Comparison of ENCODE assay signal across 14 mouse cellular contexts in the genomic region with DNA sequence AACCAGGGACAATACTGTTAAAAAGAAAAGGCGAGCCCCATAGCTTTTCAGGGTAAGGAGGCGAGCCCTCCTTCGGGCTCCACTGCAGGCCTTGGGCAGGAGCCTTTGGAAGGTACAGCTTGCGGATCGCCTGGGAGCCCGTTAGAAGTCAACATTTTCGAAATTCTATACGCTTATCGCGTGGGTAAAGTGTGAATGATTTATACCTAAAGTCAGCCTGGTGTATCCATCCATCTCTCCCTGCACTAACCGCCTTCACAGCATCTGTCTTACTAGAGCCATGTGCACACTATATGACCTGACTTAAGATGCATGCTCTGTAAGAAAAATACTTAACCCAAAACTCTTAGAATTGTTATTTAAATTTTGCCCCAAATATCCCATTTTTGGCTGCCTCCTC. TPM values are rescaled to one million over a fixed set of nuclear protein-coding genes. Genes with fewer than 3 reads are reported as not detected.
DNase-seq lines count a peak whose midpoint lies in the region; ATAC-seq and TF ChIP-seq lines count a peak whose summit lies in the region.
"Had no signal": no experiment of that assay in that cellular context is flagged by ENCODE, and none has a peak within 500 bp of the region (broad histone marks: within the 10 kb centered on the region; RNA-seq: fewer than 3 reads in every experiment).

No protein-coding gene starts in this region.

- peaks cover 12% of the 10 kb centered on the region for H3K4me1 ChIP-seq in embryonic facial prominence, embryonic 13.5 days
- H3K4me1 ChIP-seq in embryonic facial prominence, embryonic 10.5 days = peaks cover 22% of the 10 kb centered on the region
- peaks cover 43% of the 10 kb centered on the region for H3K4me1 ChIP-seq in kidney, embryonic 15.5 days
- peaks cover 31% of the 10 kb centered on the region for H3K4me1 ChIP-seq in neural tube, embryonic 15.5 days
- H3K4me1 ChIP-seq in stomach, postnatal 0 days (replicated peaks; ENCODE audit: control insufficient read depth, insufficient read depth) = peaks cover 13% of the 10 kb centered on the region; the same call in 1 of the 2 replicates
- H3K4me1 ChIP-seq in liver, embryonic 11.5 days (replicated peaks; ENCODE audit: control insufficient read depth, insufficient read depth, low read length) = no peaks in the 10 kb centered on the region
- H3K4me1 ChIP-seq: liver, embryonic 13.5 days had no signal

- TF ChIP-seq CTCF in stomach, postnatal 0 days (IDR thresholded peaks at IDR 0.05; ENCODE audit: low read depth) = no peak

- ATAC-seq in embryonic facial prominence, embryonic 13.5 days (ENCODE audit: insufficient number of reproducible peaks, insufficient read depth, low FRiP score, low TSS enrichment, low read depth) = no peak
- no peak for ATAC-seq in kidney, embryonic 15.5 days (replicated peaks; ENCODE audit: low FRiP score)
- no peak for ATAC-seq in neural tube, embryonic 15.5 days (ENCODE audit: low FRiP score)
- no peak for ATAC-seq in stomach, postnatal 0 days (ENCODE audit: low FRiP score, low TSS enrichment)
- no peak for ATAC-seq in liver, embryonic 11.5 days (replicated peaks; ENCODE audit: low FRiP score)

- no peak overlapping the region; the same call in 1 of the 2 replicates for H3K27ac ChIP-seq in embryonic facial prominence, embryonic 13.5 days
- no peak overlapping the region for H3K27ac ChIP-seq in embryonic facial prominence, embryonic 10.5 days (replicated peaks)
- peak overlapping the region; percentile 60 for H3K27ac ChIP-seq in kidney, embryonic 15.5 days
- peak overlapping the region; percentile 45 for H3K27ac ChIP-seq in neural tube, embryonic 15.5 days (replicated peaks)
- peak overlapping the region; percentile 80 for H3K27ac ChIP-seq in stomach, postnatal 0 days (replicated peaks)
- no peak overlapping the region for H3K27ac ChIP-seq in liver, embryonic 11.5 days (ENCODE audit: low read depth, low read length)
- H3K27ac ChIP-seq: liver, embryonic 13.5 days had no signal

- peak overlapping the region; percentile 14; the same call in 1 of the 2 replicates for H3K4me2 ChIP-seq in embryonic facial prominence, embryonic 13.5 days
- no peak overlapping the region for H3K4me2 ChIP-seq in kidney, embryonic 15.5 days
- H3K4me2 ChIP-seq in neural tube, embryonic 15.5 days = no peak overlapping the region
- no peak overlapping the region for H3K4me2 ChIP-seq in stomach, postnatal 0 days (replicated peaks; ENCODE audit: low read depth)
- no peak overlapping the region for H3K4me2 ChIP-seq in liver, embryonic 11.5 days
- H3K4me2 ChIP-seq: liver, embryonic 13.5 days; midbrain, embryonic 11.5 days had no signal

- no peak for TF ChIP-seq EP300 in stomach, postnatal 0 days (optimal IDR thresholded peaks at IDR 0.05)

- no peak overlapping the region for H3K4me3 ChIP-seq in embryonic facial prominence, embryonic 13.5 days
- no peak overlapping the region for H3K4me3 ChIP-seq in embryonic facial prominence, embryonic 10.5 days
- no peak overlapping the region for H3K4me3 ChIP-seq in kidney, embryonic 15.5 days (replicated peaks)
- no peak overlapping the region for H3K4me3 ChIP-seq in neural tube, embryonic 15.5 days (replicated peaks)
- no peak overlapping the region for H3K4me3 ChIP-seq in stomach, postnatal 0 days (ENCODE audit: low read depth, low read length)
- H3K4me3 ChIP-seq in liver, embryonic 11.5 days (ENCODE audit: low read depth, low read length) = no peak overlapping the region
- H3K4me3 ChIP-seq: liver, embryonic 13.5 days had no signal

- no peak for DNase-seq in embryonic facial prominence, embryonic 10.5 days (ENCODE audit: low spot score)
- DNase-seq in kidney, postnatal 4 days = no peak
- no peak for DNase-seq in neural tube, embryonic 10.5 days (ENCODE audit: extremely low spot score, low spot score)
- DNase-seq in stomach, postnatal 0 days (ENCODE audit: low spot score) = no peak
- no peak for DNase-seq in liver, embryonic 11.5 days (ENCODE audit: low spot score)
- DNase-seq: adrenal gland, postnatal 14 days; cerebellum, postnatal 10 days; kidney, adult 11 months; liver, embryonic 13.5 days; lung, postnatal 36 days had no signal

- H3K36me3 ChIP-seq in embryonic facial prominence, embryonic 13.5 days = no peaks in the 10 kb centered on the region
- no peaks in the 10 kb centered on the region for H3K36me3 ChIP-seq in embryonic facial prominence, embryonic 10.5 days (replicated peaks)
- no peaks in the 10 kb centered on the region for H3K36me3 ChIP-seq in kidney, embryonic 15.5 days
- H3K36me3 ChIP-seq in neural tube, embryonic 15.5 days = no peaks in the 10 kb centered on the region
- H3K36me3 ChIP-seq in stomach, postnatal 0 days (ENCODE audit: control insufficient read depth, insufficient read depth, low read length) = no peaks in the 10 kb centered on the region
- H3K36me3 ChIP-seq in liver, embryonic 11.5 days (ENCODE audit: control insufficient read depth, insufficient read depth, low read length) = no peaks in the 10 kb centered on the region
- H3K36me3 ChIP-seq: liver, embryonic 13.5 days had no signal

- no peaks in the 10 kb centered on the region for H3K9me3 ChIP-seq in embryonic facial prominence, embryonic 13.5 days
- peaks cover 4% of the 10 kb centered on the region; the same call in 1 of the 2 replicates for H3K9me3 ChIP-seq in embryonic facial prominence, embryonic 10.5 days
- no peaks in the 10 kb centered on the region for H3K9me3 ChIP-seq in kidney, embryonic 15.5 days (replicated peaks)
- no peaks in the 10 kb centered on the region for H3K9me3 ChIP-seq in neural tube, embryonic 15.5 days (replicated peaks)
- H3K9me3 ChIP-seq in stomach, postnatal 0 days (ENCODE audit: control insufficient read depth, low read length) = no peaks in the 10 kb centered on the region
- H3K9me3 ChIP-seq in liver, embryonic 11.5 days (ENCODE audit: control insufficient read depth, low read length) = no peaks in the 10 kb centered on the region
- H3K9me3 ChIP-seq: liver, embryonic 13.5 days had no signal

- 78% methylated on average over 11 of the region's 11 CpGs for WGBS in embryonic facial prominence, embryonic 13.5 days
- 91% methylated on average over 11 of the region's 11 CpGs for WGBS in embryonic facial prominence, embryonic 10.5 days
- 34% methylated on average over 11 of the region's 11 CpGs for WGBS in kidney, embryonic 15.5 days
- 82% methylated on average over 11 of the region's 11 CpGs for WGBS in neural tube, embryonic 15.5 days
- 63% methylated on average over 11 of the region's 11 CpGs for WGBS in stomach, postnatal 0 days
- 81% methylated on average over 11 of the region's 11 CpGs for WGBS in liver, embryonic 11.5 days

- no peak overlapping the region for H3K9ac ChIP-seq in embryonic facial prominence, embryonic 13.5 days
- H3K9ac ChIP-seq in kidney, embryonic 15.5 days = no peak overlapping the region
- no peak overlapping the region for H3K9ac ChIP-seq in neural tube, embryonic 15.5 days (replicated peaks)
- H3K9ac ChIP-seq in stomach, postnatal 0 days (ENCODE audit: low read length) = no peak overlapping the region
- H3K9ac ChIP-seq in liver, embryonic 11.5 days (ENCODE audit: low read depth, low read length) = no peak overlapping the region
- H3K9ac ChIP-seq: liver, embryonic 13.5 days had no signal

- H3K27me3 ChIP-seq in embryonic facial prominence, embryonic 13.5 days = peaks cover 35% of the 10 kb centered on the region
- H3K27me3 ChIP-seq in embryonic facial prominence, embryonic 10.5 days (replicated peaks; ENCODE audit: low read depth, poor library complexity, severe bottlenecking) = peaks cover 16% of the 10 kb centered on the region; the same call in 1 of the 2 replicates
- no peaks in the 10 kb centered on the region for H3K27me3 ChIP-seq in kidney, embryonic 15.5 days
- H3K27me3 ChIP-seq in neural tube, embryonic 15.5 days (replicated peaks) = no peaks in the 10 kb centered on the region
- H3K27me3 ChIP-seq in stomach, postnatal 0 days (ENCODE audit: control insufficient read depth, insufficient read depth, low read length) = no peaks in the 10 kb centered on the region
- no peaks in the 10 kb centered on the region for H3K27me3 ChIP-seq in liver, embryonic 11.5 days (replicated peaks; ENCODE audit: control insufficient read depth, insufficient read depth, low read length)
- H3K27me3 ChIP-seq: liver, embryonic 13.5 days had no signal

RNA-seq across cellular contexts. Expression of a gene that starts 48.6 kb away (rescaled TPM):
- 21.8 and 23.6 TPM in 2 replicates for polyA plus RNA-seq in embryonic facial prominence, embryonic 13.5 days (2015; fragmentation: Nextera tagmentation; extraction: Ambion mirVana)
- polyA plus RNA-seq in embryonic facial prominence, embryonic 10.5 days (2016; fragmentation: Nextera tagmentation; extraction: Ambion mirVana) = 23.4 and 26.5 TPM in 2 replicates
- 11.7 and 13.7 TPM in 2 replicates for polyA plus RNA-seq in kidney, embryonic 15.5 days (2015; fragmentation: Nextera tagmentation; extraction: Ambion mirVana)
- 32.3 and 32.7 TPM in 2 replicates for polyA plus RNA-seq in neural tube, embryonic 15.5 days (2015; fragmentation: Nextera tagmentation; extraction: Ambion mirVana)
- 4.5 and 5.7 TPM in 2 replicates for polyA plus RNA-seq in stomach, postnatal 0 days (2015; fragmentation: Nextera tagmentation; extraction: Ambion mirVana)
- polyA plus RNA-seq in liver, embryonic 11.5 days (2014; fragmentation: Nextera tagmentation; extraction: Ambion mirVana) = 2.8 and 3.0 TPM in 2 replicates

Comparison
In these comparisons a context has a peak if more than half of its experiments do, and no peak if none do; other contexts are left out.
1. H3K27ac ChIP-seq: peak in kidney, embryonic 15.5 days (single experiment), neural tube, embryonic 15.5 days (single experiment) and stomach, postnatal 0 days (single experiment); none in embryonic facial prominence, embryonic 13.5 days (single experiment), embryonic facial prominence, embryonic 10.5 days (single experiment) and liver, embryonic 11.5 days (single experiment).